Mouse (Mus musculus) megakaryocyte, adult 5-6 weeks (primary cell): ENCODE measurements around the gene Pfdn6. TPM values are rescaled to one million over a fixed set of nuclear protein-coding genes. Genes with fewer than 3 reads are reported as not detected.
"Not testable (repeated sequence)": the region's sequence is repeated elsewhere in the genome, so short reads cannot be mapped to it uniquely, and the experiment has no call there.

ENCODE experiments used
- ATAC-seq: 2 replicates; pipeline ENCODE4 v1.8.0; 2016; ENCODE audit warnings: mild to moderate bottlenecking, inconsistent platforms; ENCODE audit not compliant: poor library complexity, severe bottlenecking
- total RNA-seq, 2 experiments: library from RNA; stranded (forward) in 1 of 2; stranded (reverse) in 1 of 2; fragments of 153-499, 151-499 nt in 1 of 2; fragments of 221-1000, 200-1000 nt in 1 of 2; gene quantifications; 2 replicates each; pipeline versions ENCODE4 v1.2.3 to v1.2.4; 2015 to 2017

The Pfdn6 gene
- 84.1 and 88.3 TPM in 2 replicates for total RNA-seq (2015)
- 148 and 161 TPM in 2 replicates for total RNA-seq (2017)

DNA sequence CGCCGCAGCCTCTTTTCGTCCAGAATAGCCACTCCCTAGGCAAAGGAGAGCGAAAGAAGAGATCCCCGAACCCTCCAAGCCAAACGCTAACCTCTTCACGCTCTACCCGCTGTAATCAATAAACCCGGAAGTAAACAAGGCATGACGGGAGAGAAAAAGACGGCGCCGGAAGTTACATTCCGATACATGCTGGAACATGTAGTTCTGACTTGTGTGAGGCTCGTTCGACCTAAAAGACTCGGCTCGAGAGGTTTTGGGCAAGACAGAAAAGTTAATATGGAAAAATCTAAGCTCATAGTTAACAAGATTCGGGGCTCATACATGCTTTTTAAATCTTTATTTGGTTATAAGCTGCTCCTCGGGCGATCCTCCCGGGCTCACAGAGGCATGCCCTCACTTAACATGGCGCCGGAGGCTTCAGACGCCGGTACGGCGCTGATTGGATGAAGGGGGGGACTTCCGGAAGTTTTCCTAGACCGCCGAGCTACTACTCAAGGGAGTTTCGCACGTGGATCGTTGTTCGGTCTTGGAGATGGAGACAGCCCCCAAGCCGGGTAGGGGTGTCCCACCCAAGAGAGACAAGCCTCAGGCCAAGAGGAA is at the start of gene Pfdn6, which contains the start of gene Wdr46:
Pfdn6 (minus strand) TSS at position 138 of the 600 bp plus-strand sequence.
Wdr46 (plus strand) TSS at position 455 of the 600 bp plus-strand sequence.
- ATAC-seq = peak; percentile 96

DNA sequence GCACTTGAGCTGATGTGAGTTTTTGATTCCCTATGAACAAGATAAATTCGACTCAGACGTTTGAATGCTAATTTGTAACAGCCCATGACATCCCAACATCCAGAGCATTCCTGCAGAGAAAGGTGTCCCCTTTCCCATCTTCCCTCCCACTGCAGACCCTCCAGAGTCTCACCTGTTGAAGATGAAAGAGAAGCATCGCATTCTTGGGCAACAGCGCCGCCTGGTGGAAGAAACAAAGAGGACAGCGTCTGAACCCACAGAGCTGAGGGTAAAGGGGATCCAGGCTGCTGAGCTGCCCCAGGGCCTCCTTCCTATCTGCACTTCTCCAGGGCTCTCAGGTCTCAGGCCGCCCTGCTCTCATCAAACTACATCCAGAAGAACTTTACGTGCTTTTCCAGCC is 42.0 kb upstream of the Pfdn6 start:
- ATAC-seq = not testable (repeated sequence)

DNA sequence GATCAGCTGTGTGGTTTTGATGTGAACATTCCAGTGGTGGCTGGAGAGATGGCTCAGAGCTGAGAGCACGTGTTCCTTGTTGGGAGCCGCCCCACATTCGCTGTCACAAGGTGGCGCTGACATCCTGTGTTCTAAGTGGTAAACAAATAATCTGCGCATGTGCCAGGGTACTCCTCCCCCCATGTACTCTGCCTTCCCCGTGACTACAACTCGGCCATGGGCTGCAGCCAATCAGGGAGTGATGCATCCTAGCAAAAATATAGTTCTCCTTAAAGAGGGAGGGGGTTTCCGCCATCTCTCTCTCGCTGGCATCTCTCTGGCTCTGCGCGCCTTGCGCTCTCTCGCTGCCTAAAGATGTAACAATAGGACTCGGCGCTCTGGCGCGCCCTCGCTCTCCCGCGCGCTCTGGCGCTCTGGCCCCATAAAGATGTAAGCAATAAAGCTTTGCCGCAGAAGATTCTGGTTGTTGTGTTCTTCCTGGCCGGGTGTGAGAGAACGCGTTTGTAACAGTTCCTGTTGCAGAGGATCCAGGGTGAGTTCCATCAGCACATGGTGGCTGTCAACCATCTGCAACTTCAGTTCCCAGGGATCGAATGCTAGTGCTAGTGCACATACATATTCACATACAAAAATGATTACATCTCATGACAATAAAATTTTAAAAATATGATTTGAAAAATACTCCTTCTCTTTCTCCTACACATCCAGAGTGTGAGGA is 41.2 kb upstream of the Pfdn6 start:
- ATAC-seq = peak; percentile 65

DNA sequence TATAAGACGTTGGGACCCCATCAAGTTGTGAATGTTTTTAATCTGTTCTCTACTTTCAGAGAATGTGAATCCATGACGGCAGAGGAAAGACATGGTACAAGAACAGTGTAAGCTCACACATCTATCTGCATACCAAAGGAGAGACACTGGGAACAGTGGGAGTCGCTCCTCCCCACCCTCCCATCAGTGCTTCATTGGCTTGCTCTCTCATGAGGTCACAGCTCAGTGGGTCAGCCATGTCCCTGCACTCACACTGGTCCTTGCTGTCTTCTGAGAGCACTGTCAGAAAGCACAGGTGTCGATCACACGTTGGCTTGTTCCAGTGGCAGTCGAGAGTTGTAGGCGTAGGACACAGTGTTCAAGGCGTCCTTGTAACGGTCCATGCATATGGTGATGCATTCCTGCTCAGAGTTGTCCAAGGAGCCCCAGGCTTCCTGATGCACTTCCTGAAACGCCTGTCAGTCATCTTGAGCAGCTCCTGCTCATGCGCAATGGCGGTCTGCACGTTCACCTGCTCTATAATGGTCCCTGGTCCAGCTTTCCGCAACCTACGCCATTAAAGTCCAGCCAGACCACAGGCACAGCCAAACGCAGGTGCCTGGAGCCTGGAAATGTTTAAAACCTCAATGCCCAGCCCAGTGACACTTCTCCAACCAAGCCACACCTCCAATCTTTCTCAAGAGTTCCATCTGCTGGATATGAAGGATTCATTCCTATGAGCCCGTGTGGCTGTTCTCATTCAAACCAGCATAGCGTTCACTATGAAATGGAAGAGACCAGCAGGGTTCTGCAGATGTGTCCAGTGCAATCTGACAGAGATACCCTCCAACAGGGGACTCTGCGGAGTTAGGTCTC is 40.3 kb upstream of the Pfdn6 start:
- no peak for ATAC-seq

DNA sequence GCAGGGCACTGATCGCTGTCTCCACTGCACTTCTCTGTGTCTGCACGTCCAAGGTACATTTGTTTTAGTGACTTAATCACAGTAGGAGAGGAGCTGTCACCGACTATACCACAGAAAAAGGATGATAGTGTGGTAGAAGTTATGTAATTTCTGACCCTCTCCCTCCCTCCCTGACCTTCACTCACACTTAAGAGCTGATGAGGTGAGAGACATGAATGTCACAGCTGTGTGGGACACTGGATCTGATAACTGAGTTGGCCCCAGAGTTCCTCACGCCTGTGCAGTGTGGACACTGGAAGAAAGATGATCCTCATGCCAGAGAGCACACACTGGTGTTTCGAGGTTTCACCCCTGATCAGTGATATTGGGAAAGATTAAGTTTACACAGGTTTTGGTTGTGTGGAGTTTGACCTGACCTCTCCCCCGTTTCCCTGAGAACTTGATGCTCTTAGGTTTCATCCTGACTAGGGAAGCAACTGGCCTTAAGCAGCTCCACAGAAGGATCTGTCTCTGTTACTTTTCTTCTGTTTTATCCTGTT is 39.4 kb upstream of the Pfdn6 start:
- no peak for ATAC-seq

DNA sequence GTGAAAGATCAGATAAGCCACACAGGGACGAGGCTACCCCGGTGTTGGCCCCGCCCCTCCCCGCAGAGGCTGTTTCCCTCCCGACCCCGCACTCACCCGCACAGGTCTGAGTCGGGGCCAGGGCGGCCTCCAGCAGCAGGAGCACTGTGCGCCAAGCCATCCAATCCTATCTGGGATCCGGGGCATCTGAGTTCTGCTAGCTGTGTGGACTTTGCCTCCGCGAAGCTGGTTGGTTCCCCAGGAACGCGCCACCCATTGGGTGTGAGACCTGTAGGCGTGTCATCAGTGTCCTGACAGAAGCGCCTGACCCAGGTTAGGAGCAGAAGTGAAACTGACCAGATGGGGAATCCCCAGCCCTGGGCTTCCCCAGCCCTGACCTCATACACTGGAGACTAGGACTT is 38.5 kb upstream of the Pfdn6 start:
- ATAC-seq = peak; percentile 93

DNA sequence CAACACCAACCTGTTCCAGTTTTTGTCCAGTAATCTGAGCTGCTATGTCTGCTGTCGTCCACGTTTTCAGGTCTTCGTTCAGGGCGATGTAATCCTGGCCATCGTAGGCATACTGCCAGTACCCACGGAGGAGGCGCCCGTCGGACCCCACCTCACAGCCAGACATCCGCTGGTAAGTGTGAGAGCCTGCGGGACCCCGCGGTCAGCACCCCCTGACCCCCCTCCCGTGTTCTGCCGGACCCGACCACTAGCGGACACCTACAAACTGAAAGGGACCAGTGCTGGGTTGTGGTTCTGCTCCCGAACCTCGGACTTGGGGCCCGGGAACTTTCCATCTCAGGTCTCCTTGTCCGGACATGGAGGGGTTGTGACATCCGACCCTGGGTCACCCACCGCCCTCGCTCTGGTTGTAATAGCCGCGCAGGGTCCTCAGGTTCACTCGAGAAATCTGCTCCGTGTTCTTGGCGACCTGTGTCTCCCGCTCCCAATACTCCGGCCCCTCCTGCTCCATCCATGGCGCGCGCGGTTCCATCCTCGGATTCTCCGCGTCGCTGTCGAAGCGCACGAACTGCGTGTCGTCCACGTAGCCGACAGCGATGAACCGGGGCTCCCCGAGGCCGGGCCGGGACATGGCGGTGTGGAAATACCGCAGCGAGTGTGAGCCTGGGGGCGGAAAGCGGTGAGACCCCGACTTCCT is 37.9 kb upstream of the Pfdn6 start:
- ATAC-seq = no peak

DNA sequence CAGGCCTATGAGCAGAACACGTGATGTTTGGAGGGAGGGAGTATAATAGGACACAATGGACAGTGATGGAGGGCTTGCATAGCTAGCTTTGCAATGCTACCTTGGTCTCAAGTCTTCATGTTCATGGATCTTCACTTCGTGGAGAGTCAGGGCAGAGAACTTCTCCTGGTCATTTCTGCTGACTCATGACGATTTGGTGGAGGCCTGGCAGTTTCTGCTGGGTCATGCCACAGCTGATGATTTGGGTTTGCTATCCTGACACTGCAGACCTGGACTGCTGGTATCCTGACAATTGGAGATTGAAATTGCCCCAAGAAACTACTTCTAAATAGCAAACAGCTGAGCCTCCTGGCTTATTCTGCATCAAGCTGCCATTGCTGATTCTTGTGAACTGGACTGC is 33.4 kb upstream of the Pfdn6 start:
- ATAC-seq = no peak

DNA sequence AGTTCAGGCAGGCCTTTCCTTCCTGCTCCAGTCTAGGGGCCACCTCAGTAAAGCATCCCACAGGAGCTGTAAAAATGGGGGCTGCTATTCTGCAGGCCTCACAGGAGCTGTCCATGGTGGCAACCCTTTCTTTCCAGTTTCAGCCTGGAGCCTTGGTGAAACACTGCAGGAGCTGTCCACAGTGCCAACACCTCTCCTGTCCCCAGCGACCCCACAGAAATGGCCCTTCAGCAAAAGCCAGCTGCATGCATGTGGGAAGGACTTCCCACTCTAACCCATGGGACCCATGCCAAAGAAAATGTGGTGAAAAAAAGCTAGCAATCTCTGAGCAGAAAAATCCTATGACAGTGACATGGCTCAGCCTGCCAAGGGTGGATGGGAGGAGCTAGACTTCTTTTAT is 32.5 kb upstream of the Pfdn6 start:
- ATAC-seq = no peak

DNA sequence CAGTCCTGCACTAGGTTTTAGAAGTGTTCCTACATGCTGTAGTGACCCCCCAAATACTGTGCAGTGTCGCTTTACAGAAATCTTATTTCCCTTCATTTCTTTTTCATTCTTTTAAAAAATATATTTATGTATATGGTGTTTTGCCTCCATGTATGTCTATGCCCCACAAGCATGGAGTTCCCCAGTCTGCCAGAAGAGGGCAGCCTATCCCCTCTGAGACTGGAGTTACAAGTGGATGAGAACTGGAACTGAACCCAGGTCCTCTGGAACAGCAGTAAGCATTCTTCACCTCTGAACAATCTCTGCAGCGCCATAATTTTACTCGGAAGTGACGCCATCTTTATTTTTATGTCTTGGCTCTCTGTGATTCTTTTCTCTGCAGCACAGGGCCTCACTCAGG is 29.3 kb upstream of the Pfdn6 start:
- ATAC-seq = no peak

DNA sequence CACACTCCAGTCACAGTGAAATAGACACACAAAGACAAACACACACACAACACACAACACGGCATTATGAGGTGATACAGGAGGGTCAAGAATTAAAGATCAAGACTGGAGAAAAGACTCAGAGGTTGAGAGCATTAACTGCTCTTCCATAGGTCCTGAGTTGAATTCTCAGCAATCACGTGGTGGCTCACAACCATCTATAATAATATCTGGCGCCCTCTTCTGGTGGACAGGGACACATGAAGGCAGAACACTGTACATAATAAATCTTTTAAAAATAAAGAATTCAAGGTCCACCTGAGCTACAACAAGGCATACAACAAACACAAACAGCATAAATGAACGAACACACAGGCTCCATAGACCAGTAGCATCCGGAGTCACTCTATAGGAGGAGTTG is 28.8 kb upstream of the Pfdn6 start:
- ATAC-seq = peak; percentile 23; the same call in 1 of the 2 replicates

DNA sequence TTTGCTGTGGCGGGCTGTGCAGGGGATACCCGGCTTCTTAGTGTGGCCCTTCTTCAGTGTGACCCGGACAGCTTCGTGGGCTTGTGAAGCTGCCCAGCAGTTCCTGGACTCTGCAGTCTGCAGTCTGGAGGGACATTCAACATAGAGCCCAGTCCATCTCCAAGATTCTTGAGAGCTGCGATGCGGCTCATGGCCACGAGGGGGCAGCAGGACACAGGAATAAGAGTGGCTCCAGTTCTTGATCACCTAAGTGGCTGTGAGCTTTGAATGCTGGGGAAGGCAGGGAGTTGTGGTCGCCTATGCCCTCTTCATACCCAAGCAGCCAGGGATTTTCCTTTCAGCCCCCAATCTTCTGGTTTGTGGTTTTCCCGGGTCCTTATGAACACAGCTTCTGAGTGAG is 28.3 kb upstream of the Pfdn6 start:
- ATAC-seq = peak; percentile 99

DNA sequence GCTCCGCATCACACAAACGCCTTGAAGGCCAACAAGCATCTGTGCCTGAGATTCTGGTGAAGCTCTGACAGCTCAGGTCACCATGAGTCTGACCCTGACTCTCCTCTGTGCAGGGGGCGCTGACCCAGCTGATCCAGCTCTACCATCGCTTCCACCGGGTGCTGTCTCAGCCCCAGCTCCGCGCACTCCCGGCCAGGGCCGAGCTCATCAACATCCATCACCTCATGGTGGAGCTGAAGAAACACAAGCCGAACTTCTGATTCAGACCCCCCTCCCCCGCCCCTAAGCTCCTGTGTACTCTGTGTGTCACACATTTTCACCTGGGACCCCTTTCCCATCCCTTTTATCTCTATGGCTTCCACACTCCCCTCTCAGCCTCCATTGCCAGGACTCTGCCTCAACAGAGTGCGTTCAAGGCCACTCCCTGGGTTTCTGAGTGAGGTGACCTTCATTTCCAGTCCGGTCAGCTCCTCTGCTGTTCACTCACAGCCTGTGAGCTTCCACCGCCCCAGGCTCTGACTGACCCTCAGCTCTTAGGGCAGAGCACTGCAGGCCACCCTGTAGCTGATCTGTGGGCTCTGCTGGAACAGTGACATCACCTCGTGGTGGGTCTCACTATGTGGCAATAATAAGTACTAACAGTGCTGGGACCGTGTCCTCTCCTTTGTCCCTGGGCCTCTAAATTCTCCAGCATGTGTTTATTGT is 25.9 kb upstream of the Pfdn6 start:
- ATAC-seq = no peak

DNA sequence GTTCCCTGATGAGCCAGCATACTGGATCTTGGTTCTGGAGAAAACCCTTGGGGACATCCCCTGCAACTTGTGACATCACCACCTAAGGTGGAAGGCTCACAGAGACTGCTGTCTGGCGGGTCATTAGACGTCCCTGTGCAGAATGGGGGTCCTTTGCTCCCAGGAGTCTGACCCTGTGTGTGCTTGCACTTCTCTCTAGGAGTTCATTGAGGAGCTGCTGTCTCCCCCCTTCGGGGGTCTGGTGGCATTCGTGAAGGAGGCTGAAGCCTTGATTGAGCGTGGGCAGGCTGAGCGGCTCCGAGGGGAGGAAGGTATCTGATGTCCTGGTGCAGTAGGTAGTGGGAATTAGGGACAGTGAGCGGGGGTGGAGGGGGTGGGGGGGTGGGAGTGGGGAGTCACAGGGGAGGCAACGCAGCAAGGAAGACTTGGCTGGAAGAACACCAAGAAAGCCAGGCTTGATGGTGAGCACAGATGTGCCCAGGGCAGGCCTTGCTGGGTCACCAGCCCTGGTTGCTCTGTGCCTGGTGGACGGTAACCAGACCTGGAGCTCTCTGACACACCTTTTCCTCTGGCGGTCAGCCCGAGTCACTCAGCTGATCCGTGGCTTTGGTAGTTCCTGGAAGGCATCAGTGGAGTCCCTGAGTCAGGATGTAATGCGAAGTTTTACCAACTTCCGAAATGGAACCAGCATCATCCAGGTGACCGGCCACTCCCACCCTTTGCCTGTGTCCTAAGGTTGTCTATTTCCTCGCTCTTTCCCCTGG is 25.1 kb upstream of the Pfdn6 start:
- ATAC-seq = no peak

DNA sequence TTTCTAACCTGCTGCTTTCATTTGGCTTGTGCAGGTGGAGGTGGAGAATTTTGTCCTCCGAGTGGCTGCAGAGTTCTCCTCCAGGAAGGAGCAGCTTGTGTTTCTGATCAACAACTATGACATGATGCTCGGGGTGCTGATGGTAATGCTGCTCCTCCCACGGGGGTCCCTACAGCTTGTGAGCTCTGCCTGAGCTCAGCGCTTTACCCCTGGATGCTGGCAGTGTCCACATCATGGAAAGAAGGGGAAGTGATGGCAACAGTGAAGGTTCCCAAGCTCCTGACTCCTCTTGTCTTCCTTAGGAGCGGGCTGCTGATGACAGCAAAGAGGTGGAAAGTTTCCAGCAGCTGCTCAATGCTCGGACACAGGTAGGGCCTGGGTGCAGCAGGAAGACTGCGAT is 22.7 kb upstream of the Pfdn6 start:
- no peak for ATAC-seq

DNA sequence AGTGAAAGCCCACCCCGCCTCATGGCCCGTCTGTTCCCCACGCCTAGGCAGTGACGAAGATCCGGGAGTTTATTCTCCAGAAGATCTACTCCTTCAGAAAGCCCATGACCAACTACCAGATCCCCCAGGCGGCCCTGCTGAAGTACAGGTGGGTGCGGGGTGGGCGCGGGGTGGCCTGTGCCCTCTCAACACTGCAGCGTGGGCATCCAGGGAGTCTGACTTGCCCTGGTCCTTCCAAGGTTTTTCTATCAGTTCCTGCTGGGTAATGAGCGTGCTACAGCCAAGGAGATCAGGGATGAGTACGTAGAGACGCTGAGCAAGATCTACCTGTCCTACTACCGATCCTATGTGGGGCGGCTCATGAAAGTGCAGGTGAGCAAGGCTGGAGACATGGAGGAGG is 19.8 kb upstream of the Pfdn6 start:
- no peak for ATAC-seq

DNA sequence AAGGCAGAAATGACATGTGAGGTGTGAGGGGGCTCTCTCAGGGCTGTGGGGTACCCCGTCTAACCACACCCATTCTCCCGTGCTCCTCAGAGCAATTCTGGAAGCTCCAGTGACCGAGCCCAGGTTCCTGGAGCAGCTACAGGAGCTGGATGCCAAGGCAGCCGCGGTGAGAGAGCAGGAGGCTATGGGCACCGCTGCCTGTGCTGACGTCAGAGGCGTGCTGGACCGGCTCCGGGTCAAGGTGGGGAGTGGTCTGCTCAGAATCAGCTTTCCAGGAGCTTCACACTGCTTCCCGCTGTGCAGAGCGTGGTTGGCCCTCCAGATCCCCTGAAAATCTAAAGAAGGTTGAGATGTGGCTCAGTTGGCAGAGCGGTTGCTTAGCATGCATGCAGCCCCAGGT is 19.0 kb upstream of the Pfdn6 start:
- ATAC-seq = no peak

DNA sequence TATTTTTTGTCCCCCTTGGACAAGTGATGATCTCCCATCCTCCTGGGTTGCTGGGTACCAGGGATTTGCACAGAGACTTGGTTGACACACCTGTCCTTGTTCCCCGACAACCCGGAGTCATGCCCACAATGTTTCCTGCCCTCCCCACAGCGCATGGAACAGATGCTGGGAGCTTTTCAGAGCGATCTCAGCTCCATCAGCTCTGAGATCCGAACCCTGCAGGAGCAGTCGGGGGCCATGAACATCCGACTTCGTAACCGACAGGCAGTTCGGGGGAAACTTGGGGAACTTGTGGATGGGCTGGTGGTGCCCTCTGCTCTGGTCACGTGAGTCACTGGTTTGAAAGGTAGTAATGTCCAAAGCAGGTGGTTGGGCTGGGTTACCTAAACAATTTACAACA is 18.3 kb upstream of the Pfdn6 start:
- no peak for ATAC-seq

DNA sequence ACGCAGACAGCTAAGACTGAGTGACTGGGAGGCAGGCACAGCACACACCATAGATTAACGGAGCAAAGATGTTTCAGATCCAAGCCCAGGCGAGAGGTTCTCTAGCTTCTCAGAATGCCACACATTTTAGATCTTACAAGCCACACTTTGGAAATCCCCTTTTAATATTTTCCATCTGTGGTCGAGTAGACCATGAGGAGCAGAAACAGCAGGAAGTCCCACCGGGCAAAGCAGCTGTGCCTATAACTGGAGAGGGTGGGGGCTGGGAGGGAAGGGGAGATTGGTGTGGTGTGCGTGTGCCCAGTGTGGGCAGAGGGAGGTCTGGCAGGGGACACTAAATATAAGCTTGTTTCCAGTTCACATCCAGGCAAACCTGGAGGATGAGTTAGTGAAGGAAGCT is 17.4 kb upstream of the Pfdn6 start:
- no peak for ATAC-seq
